Mouse (Mus musculus) lung, embryonic 14.5 days (tissue): Measurements from ENCODE around the gene 3830406C13Rik. TPM values are rescaled to one million over a fixed set of nuclear protein-coding genes. Genes with fewer than 3 reads are reported as not detected.

Experiments
- ATAC-seq: fragments of 200-750 bp; cut with Nextera tagmentation; 2 replicates; pipeline ENCODE4 v1.8.0; 2017; ENCODE audit warnings: mild to moderate bottlenecking, moderate TSS enrichment, moderate library complexity; ENCODE audit not compliant: insufficient read depth
- DNase-seq: peaks from one replicate; pipeline ENCODE4 v3.0.0-alpha.2; 2015
- H3K27ac ChIP-seq: fragments of 300-500 bp; sonication (generic); 2 replicates; pipeline ENCODE4 v1.5.1; 2014; ENCODE audit warnings: low read depth, mild to moderate bottlenecking, moderate library complexity
- H3K27me3 ChIP-seq: fragments of 300-500 bp; sonication (generic); 2 replicates; pipeline ENCODE4 v1.6.1; 2014; ENCODE audit warnings: low read length, control low read depth; ENCODE audit not compliant: insufficient read depth
- H3K36me3 ChIP-seq: fragments of 300-500 bp; sonication (generic); 2 replicates; pipeline ENCODE4 v1.6.1; 2014; ENCODE audit warnings: control low read depth; ENCODE audit not compliant: insufficient read depth
- H3K4me1 ChIP-seq: fragments of 300-500 bp; sonication (generic); 2 replicates; pipeline ENCODE4 v1.6.1; 2014; ENCODE audit warnings: antibody characterized with exemption, control low read depth; ENCODE audit not compliant: insufficient read depth
- H3K4me2 ChIP-seq: fragments of 300-500 bp; sonication (generic); 2 replicates; pipeline ENCODE4 v1.6.1; 2014; ENCODE audit warnings: mild to moderate bottlenecking
- H3K4me3 ChIP-seq: fragments of 300-500 bp; sonication (generic); 2 replicates; pipeline ENCODE4 v1.5.1; 2014; ENCODE audit warnings: low read depth, low read length
- H3K9ac ChIP-seq: fragments of 300-500 bp; sonication (generic); 2 replicates; pipeline ENCODE4 v1.6.1; 2014
- H3K9me3 ChIP-seq: fragments of 300-500 bp; sonication (generic); 2 replicates; pipeline ENCODE4 v1.6.1; 2016; ENCODE audit warnings: low read depth, low read length, control low read depth
- CTCF ChIP-seq: IDR thresholded peaks from 2 replicates; pipeline ENCODE4 v1.5.1; 2016; ENCODE audit warnings: antibody characterized with exemption, low read depth
- WGBS: fragments of 180-500 bp; shearing (Covaris S2); extraction: QIAGEN DNeasy Blood & Tissue Kit; methylation state at CpG from one replicate; pipeline ENCODE4 v1.1.7; 2014; 5-methylcytosine and 5-hydroxymethylcytosine counted together
- polyA plus RNA-seq: library from polyadenylated mRNA; unstranded; fragments of >200 nt; fragmentation: Nextera tagmentation; extraction: Ambion mirVana; gene quantifications from 2 replicates; pipeline ENCODE4 v1.2.1, GENCODE M21; 2014

Gene 3830406C13Rik
- polyA plus RNA-seq, 1 experiment from 2014 or later = 39.6 TPM

DNA sequence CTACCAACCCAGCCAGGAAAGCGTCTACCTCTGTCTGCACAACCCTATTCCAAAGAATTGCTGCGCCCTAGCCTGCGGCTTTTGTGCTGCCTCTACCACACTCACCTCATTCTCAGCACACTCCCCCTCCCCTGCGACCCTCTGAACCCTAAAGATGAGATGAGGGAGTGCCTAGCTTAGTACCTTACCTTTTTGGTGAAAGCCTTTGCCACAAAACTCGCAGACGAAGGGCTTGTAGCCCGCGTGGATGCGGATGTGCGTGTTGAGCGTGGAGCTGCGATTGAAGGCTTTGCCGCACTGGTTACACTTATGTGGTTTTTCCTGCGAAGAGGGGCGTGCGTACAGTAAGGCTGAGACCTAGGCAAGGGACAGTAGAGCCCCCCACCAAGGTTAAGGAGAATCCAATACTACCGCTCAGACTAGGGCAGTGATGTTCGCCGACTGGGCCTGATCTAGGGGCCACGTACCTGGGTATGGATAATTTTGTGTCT lies 59.5 kb downstream of the 3830406C13Rik start:
- no peaks in the 10 kb centered on the region for H3K4me1 ChIP-seq
- H3K27me3 ChIP-seq = peaks cover 99% of the 10 kb centered on the region
- no peak overlapping the region for H3K9ac ChIP-seq
- no peaks in the 10 kb centered on the region for H3K36me3 ChIP-seq
- H3K4me2 ChIP-seq = no peak overlapping the region
- no peak overlapping the region for H3K27ac ChIP-seq
- WGBS = 2% methylated on average over 20 of the region's 20 CpGs
- H3K4me3 ChIP-seq = no peak overlapping the region
- ATAC-seq (no peak), DNase-seq (no peak)
- no peak for TF ChIP-seq CTCF
- H3K9me3 ChIP-seq = no peaks in the 10 kb centered on the region

DNA sequence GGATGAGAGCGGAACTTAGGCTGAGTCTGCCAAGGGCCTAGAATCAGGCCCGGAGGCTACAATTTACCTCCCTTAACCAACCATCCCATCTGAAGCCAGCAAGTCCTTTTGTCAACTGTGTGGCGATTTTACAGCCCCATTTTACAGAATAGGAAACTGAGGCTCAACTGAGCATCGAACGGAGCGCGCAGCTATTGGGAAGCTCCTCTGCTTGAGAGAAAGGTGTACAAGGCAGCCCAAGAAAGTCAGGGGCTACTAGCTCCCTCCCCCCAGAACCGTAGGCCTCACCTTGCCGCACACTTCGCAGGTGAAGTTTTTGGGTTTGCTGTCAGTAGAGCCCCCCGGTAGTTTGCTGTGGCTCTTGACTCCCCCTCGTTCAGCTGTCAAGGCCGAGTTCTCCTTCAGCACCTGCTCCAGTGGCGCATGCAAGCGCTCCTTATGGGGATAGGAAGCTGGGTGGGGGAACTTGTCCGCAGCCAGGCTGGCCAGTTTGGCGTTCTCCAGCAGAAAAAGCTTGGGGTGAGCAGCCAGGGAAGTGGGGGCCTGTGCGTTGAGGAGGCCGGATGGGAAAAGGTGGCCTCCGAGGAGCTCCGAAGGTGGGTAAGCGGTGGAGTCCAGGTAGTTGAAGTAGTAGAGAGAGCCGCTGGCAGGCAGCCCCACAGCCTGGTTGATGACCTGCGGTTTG lies 60.2 kb downstream of the 3830406C13Rik start:
- WGBS = 3% methylated on average over 24 of the region's 24 CpGs
- Histone ChIP-seq H3K9ac (no peak overlapping the region), H3K27ac (no peak overlapping the region), H3K27me3 (peaks cover 99% of the 10 kb centered on the region), H3K36me3 (no peaks in the 10 kb centered on the region), H3K4me3 (0 out of 2 replicates have a peak overlapping the region, but pooled peaks have one; percentile 15), H3K4me1 (no peaks in the 10 kb centered on the region), H3K4me2 (peak overlapping the region; percentile 35; the same call in 1 of the 2 replicates), H3K9me3 (no peaks in the 10 kb centered on the region)
- DNase-seq (no peak), ATAC-seq (no peak)
- no peak for TF ChIP-seq CTCF

DNA sequence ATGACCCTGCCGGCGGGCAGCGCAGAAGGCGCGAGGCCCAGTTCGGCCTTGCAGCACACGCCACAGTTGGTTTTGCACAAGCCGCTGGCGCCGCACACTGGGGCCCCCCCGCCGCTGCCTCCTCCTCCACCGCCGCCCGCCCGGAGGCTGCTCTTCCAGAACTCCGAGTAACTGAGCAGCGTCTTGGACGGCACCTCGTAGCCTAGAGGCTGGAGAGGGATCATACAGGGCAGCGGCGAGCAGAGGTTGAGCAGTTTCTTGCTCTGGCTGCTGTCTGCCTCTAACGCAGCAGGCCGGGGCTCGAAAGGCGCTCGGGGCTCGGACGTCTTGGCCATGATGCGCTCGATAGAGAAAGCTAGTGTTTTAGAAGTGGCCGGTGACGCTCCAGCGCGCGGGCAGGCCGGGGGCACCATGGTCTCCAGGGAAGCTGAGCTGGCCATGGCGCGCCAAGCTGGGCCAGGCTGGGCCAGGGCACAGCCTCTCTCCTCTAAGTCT lies 60.8 kb downstream of the 3830406C13Rik start:
- H3K36me3 ChIP-seq = no peaks in the 10 kb centered on the region
- no peak for TF ChIP-seq CTCF
- H3K4me2 ChIP-seq = peak overlapping the region; percentile 35; the same call in 1 of the 2 replicates
- no peaks in the 10 kb centered on the region for H3K9me3 ChIP-seq
- no peaks in the 10 kb centered on the region for H3K4me1 ChIP-seq
- H3K27me3 ChIP-seq = peaks cover 100% of the 10 kb centered on the region
- H3K27ac ChIP-seq = no peak overlapping the region
- no peak for ATAC-seq
- WGBS = under 1% methylated on average over 39 of the region's 39 CpGs
- no peak for DNase-seq
- 0 out of 2 replicates have a peak overlapping the region, but pooled peaks have one; percentile 15 for H3K4me3 ChIP-seq
- no peak overlapping the region for H3K9ac ChIP-seq

DNA sequence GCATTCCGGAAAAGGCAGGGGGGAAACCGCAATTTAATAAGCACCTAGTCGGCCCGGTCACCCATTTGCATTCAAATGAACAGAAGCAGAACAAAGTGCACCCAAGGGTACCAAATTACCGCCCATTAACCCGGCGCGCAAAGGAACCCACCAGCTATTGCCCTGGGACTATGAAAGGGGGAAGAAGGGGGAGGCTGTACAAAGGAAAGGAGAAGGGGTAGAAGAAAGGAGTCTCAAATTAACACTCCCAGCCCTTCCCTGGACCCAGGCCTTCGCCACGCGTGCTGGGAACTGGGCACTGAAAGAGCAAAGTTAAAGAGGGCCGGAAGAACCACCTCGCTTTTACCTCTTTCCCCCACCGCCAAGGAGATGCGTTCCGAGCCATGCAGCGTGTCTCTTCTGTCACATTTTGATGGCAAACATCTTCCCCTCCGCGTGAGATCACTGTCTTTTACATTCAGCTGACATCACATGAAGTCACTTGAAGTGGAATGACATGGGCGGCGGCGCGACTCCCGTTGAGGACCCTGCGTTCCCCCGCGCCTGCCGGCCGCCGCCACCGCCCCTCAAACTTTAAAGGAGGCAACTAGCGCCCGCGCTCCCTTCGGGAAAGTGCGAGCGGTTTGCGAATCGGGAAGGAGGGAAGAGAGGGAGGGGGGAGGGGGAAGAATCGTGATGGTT lies 61.4 kb downstream of the 3830406C13Rik start:
- peak overlapping the region; percentile 16; the same call in 1 of the 2 replicates for H3K4me3 ChIP-seq
- no peaks in the 10 kb centered on the region for H3K36me3 ChIP-seq
- DNase-seq (no peak), ATAC-seq (no peak)
- no peak overlapping the region for H3K27ac ChIP-seq
- H3K4me1 ChIP-seq = no peaks in the 10 kb centered on the region
- under 1% methylated on average over 40 of the region's 40 CpGs for WGBS
- 0 out of 2 replicates have a peak overlapping the region, but pooled peaks have one; percentile 35 for H3K4me2 ChIP-seq
- TF ChIP-seq CTCF = no peak
- H3K27me3 ChIP-seq = peaks cover 100% of the 10 kb centered on the region
- no peak overlapping the region for H3K9ac ChIP-seq
- H3K9me3 ChIP-seq = no peaks in the 10 kb centered on the region

DNA sequence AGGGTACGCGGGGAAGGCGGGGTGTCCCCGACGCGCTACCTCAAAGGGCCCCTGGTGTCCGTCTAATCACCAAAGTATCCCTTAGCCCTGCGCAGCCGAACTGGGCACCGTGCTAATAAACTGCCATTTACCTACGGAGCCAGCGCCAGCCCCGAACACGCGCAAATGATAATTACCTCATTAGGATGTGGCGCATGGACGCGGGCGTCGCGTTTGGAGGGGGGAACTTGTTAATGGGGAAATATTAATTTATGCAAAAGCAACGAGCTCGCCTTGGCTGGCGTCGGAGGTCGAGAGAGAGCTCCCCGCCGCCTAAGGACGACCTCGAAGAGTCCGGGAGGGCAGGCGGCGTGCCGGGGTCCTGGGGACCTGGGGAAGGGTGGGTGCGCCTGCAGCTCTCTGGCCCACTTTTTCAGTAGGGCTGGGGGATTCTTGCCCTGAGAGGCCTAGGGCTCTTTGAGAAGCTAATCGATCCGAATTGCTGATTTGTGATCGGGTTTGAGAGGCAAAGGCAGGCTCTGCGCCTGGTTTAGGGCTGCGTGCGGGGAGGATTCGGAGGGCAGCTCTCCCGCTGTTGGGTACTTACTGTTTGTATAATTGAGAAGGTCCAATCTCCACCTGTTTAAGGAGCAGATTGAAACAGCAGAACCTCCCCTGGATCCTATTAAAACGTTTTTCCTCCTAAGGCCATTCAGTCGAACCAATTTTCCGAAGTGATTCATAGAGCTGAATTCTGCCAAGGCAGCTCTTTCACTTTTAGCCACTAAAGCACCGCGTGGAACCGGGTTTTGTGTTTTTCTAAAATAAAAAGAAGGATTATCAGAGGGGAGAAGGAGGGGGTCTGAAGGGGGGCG lies 62.3 kb downstream of the 3830406C13Rik start:
- peaks cover 100% of the 10 kb centered on the region for H3K27me3 ChIP-seq
- TF ChIP-seq CTCF = no peak
- H3K4me2 ChIP-seq = peak overlapping the region; percentile 46
- no peaks in the 10 kb centered on the region for H3K36me3 ChIP-seq
- no peak overlapping the region for H3K27ac ChIP-seq
- ATAC-seq (no peak), DNase-seq (no peak)
- under 1% methylated on average over 50 of the region's 50 CpGs for WGBS
- H3K9ac ChIP-seq = no peak overlapping the region
- H3K9me3 ChIP-seq = no peaks in the 10 kb centered on the region
- H3K4me3 ChIP-seq = peak overlapping the region; percentile 16
- H3K4me1 ChIP-seq = no peaks in the 10 kb centered on the region

DNA sequence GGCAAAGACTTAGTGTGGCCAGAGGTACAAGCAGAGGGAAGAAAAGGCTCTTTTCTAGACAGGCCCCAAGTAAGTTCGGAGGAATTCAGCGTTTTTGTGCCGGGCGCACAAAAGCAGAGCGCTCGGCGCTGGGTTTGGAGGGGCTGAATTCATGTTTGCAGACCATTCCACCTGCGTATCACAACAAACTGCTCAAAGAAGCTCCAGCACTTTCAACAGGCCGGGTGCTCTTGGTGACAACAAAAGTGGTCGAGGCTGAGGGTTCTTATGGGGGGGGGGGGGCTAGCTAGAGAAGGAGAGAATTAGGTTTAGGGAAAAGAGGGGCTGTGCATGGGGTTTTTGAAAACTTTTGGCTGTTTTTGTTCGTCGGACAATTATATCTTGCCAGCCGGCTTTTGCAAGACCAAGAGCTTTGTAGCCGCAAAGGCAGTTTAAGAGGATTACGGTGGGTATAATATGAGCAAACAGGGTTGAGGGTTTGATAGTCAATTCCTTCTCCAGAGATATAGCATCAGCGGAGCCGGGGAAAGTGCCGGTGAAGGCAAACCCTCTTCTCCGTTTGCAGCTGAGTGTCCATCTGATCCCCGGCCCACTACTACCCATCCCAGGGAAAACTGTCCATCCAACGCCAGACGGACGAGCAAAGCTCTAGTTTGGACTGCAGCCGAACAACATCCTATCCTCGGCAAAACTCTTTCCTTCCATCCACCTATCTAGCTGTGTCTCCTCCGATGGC lies 63.1 kb downstream of the 3830406C13Rik start:
- Histone ChIP-seq H3K4me2 (peak overlapping the region; percentile 46), H3K4me3 (peak overlapping the region; percentile 16), H3K9ac (no peak overlapping the region), H3K4me1 (no peaks in the 10 kb centered on the region), H3K36me3 (no peaks in the 10 kb centered on the region), H3K9me3 (no peaks in the 10 kb centered on the region), H3K27me3 (peaks cover 98% of the 10 kb centered on the region), H3K27ac (no peak overlapping the region)
- no peak for TF ChIP-seq CTCF
- ATAC-seq (no peak), DNase-seq (no peak)
- WGBS = 1% methylated on average over 26 of the region's 26 CpGs
